Mouse (Mus musculus) lung, postnatal 4 days (tissue): ENCODE data around the gene Ddx4.

ENCODE experiments used
- DNase-seq, 2 experiments: peaks; one replicate each; pipeline ENCODE4 v3.0.0; 2021

Gene Ddx4

DNA sequence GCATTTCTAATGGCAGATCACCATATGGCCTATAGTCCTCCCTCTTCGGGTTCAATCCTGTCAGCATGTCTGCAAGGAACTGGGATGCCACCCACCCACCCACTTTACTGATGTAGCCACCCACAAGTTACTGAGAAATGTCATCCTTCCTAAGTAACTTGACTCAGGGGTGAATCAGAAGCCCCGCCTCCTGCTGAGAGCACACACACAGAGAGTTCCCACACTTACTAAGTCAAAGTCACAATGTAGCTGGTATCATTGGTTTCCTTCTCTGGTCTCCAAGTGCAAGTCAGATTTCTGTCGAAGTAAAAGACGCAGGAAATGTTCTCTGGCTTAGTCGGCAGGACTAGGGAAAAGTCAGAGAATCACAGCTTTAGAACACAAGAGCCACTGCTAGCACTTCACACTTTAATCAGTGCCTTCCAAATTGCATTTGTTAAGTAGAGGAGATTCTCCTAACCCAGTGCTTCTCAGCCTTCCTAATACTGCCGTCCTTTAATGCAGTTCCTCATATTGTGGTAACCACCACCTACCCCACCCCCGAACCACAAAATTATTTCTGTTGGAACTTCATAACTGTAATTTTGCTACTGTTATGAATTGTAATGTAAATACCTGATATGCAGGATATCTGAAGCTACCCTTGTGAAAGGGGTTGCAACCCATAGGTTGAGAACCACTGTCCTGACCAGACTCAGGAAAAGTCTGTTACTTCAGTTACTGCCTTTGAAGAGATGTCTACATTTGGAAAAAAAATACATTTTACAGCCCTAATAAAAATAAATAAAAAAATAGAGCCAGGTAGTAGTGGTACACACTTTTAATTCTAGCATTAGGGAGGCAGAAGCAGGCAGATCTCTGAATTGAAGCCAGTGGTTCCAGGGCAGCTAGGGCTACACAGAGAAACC, 100.4 kb downstream of the Ddx4 start:
- DNase-seq = no peak
